Mouse (Mus musculus) CH12.LX (cell line): ENCODE measurements at regions not wholly inside any gene's neighbourhood (a gene's known extent, or its start where the extent isn't known, plus 50 kb on each side); places are given as distances from the start of the nearest gene placed in this dataset.

Source experiments
- EP300 ChIP-seq: IDR thresholded peaks from 2 replicates; pipeline ENCODE4 v1.6.1; 2011; ENCODE audit warnings: low read length, improper control_type of control experiment
- MAFK ChIP-seq: IDR thresholded peaks from 2 replicates; pipeline ENCODE4 v1.6.1; 2011; ENCODE audit warnings: low read length, improper control_type of control experiment; ENCODE audit not compliant: insufficient replicate concordance

- TF ChIP-seq EP300 (no peak), MAFK (no peak)
Measured at GRCm38 (mm10) chr17:82378248-82378820, 640.2 kb upstream of the Slc8a1 start.
